Mouse (Mus musculus): ENCODE results near the gene Tpcn2. TPM values are rescaled to one million over a fixed set of nuclear protein-coding genes. Genes with fewer than 3 reads are reported as not detected.

Tpcn2 gene
- polyA plus RNA-seq, 1 experiment from 2014 or later, result 5.3 TPM

GRCm38 (mm10) chr7:145284293-145284692, 482 bp upstream of the Tpcn2 start:
- no peak for DNase-seq (ENCODE audit: low spot score)
- peak overlapping the region; percentile 75 for H3K4me2 ChIP-seq (replicated peaks; ENCODE audit: low read depth)
- peak; percentile 57 for ATAC-seq (ENCODE audit: low FRiP score, low TSS enrichment)
- TF ChIP-seq CTCF (IDR thresholded peaks at IDR 0.05; ENCODE audit: low read depth), result no peak
- no peak for TF ChIP-seq EP300 (optimal IDR thresholded peaks at IDR 0.05)
- H3K27me3 ChIP-seq (ENCODE audit: control insufficient read depth, insufficient read depth, low read length), result no peaks in the 10 kb centered on the region
- H3K4me1 ChIP-seq (replicated peaks; ENCODE audit: control insufficient read depth, insufficient read depth), result 0 out of 2 replicates have a peak, but pooled peaks cover 3% of the 10 kb centered on the region
- H3K4me3 ChIP-seq (ENCODE audit: low read depth, low read length), result peak overlapping the region; percentile 55; the same call in 1 of the 2 replicates
- H3K27ac ChIP-seq (replicated peaks), result peak overlapping the region; percentile 40; the same call in 1 of the 2 replicates
- H3K9me3 ChIP-seq (ENCODE audit: control insufficient read depth, low read length), result no peaks in the 10 kb centered on the region
- H3K36me3 ChIP-seq (ENCODE audit: control insufficient read depth, insufficient read depth, low read length), result no peaks in the 10 kb centered on the region; the same call in 1 of the 2 replicates
- no peak overlapping the region for H3K9ac ChIP-seq (ENCODE audit: low read length)
- WGBS, result 16% methylated on average over 3 of the region's 3 CpGs

- TF ChIP-seq CTCF (IDR thresholded peaks at IDR 0.05; ENCODE audit: low read depth), result no peak
- TF ChIP-seq EP300 (optimal IDR thresholded peaks at IDR 0.05), result no peak
- Histone ChIP-seq H3K4me3 (ENCODE audit: low read depth, low read length) (peak overlapping the region; percentile 55), H3K27me3 (ENCODE audit: control insufficient read depth, insufficient read depth, low read length) (no peaks in the 10 kb centered on the region), H3K9ac (ENCODE audit: low read length) (peak overlapping the region; percentile 67), H3K9me3 (ENCODE audit: control insufficient read depth, low read length) (no peaks in the 10 kb centered on the region), H3K36me3 (ENCODE audit: control insufficient read depth, insufficient read depth, low read length) (peaks cover 7% of the 10 kb centered on the region), H3K4me2 (replicated peaks; ENCODE audit: low read depth) (peak overlapping the region; percentile 75), H3K27ac (replicated peaks) (peak overlapping the region; percentile 49), H3K4me1 (replicated peaks; ENCODE audit: control insufficient read depth, insufficient read depth) (0 out of 2 replicates have a peak, but pooled peaks cover 3% of the 10 kb centered on the region)
- ATAC-seq (ENCODE audit: low FRiP score, low TSS enrichment) (peak; percentile 16; the same call in 1 of the 2 replicates), DNase-seq (ENCODE audit: low spot score) (no peak)
- 56% methylated on average over 4 of the region's 4 CpGs for WGBS
Observed at GRCm38 (mm10) chr7:145283041-145283440, 770 bp downstream of the Tpcn2 start.

GRCm38 (mm10) chr7:145281396-145281795, 2.4 kb downstream of the Tpcn2 start:
- Histone ChIP-seq H3K27ac (replicated peaks) (no peak overlapping the region), H3K9me3 (ENCODE audit: control insufficient read depth, low read length) (no peaks in the 10 kb centered on the region), H3K4me1 (replicated peaks; ENCODE audit: control insufficient read depth, insufficient read depth) (0 out of 2 replicates have a peak, but pooled peaks cover 3% of the 10 kb centered on the region), H3K27me3 (ENCODE audit: control insufficient read depth, insufficient read depth, low read length) (no peaks in the 10 kb centered on the region), H3K4me3 (ENCODE audit: low read depth, low read length) (no peak overlapping the region), H3K9ac (ENCODE audit: low read length) (no peak overlapping the region), H3K4me2 (replicated peaks; ENCODE audit: low read depth) (no peak overlapping the region), H3K36me3 (ENCODE audit: control insufficient read depth, insufficient read depth, low read length) (peaks cover 7% of the 10 kb centered on the region)
- no peak for DNase-seq (ENCODE audit: low spot score)
- ATAC-seq (ENCODE audit: low FRiP score, low TSS enrichment), result no peak
- WGBS, result 71% methylated on average over 4 of the region's 4 CpGs
- TF ChIP-seq EP300 (optimal IDR thresholded peaks at IDR 0.05) (no peak), CTCF (IDR thresholded peaks at IDR 0.05; ENCODE audit: low read depth) (no peak)

GRCm38 (mm10) chr7:145275488-145275887, 8.3 kb downstream of the Tpcn2 start:
- Histone ChIP-seq H3K27ac (replicated peaks) (no peak overlapping the region), H3K27me3 (ENCODE audit: control insufficient read depth, insufficient read depth, low read length) (no peaks in the 10 kb centered on the region), H3K36me3 (ENCODE audit: control insufficient read depth, insufficient read depth, low read length) (peaks cover 14% of the 10 kb centered on the region), H3K9me3 (ENCODE audit: control insufficient read depth, low read length) (no peaks in the 10 kb centered on the region), H3K4me1 (replicated peaks; ENCODE audit: control insufficient read depth, insufficient read depth) (no peaks in the 10 kb centered on the region), H3K4me2 (replicated peaks; ENCODE audit: low read depth) (no peak overlapping the region), H3K4me3 (ENCODE audit: low read depth, low read length) (no peak overlapping the region), H3K9ac (ENCODE audit: low read length) (no peak overlapping the region)
- TF ChIP-seq CTCF (IDR thresholded peaks at IDR 0.05; ENCODE audit: low read depth), result no peak
- DNase-seq (ENCODE audit: low spot score) (no peak), ATAC-seq (ENCODE audit: low FRiP score, low TSS enrichment) (no peak)
- 74% methylated on average over 3 of the region's 3 CpGs for WGBS

- H3K9ac ChIP-seq (ENCODE audit: low read length), result no peak overlapping the region
- peaks cover 15% of the 10 kb centered on the region; the same call in 1 of the 2 replicates for H3K36me3 ChIP-seq (ENCODE audit: control insufficient read depth, insufficient read depth, low read length)
- WGBS, result 92% methylated on average over 5 of the region's 5 CpGs
- TF ChIP-seq CTCF (IDR thresholded peaks at IDR 0.05; ENCODE audit: low read depth) (no peak), EP300 (optimal IDR thresholded peaks at IDR 0.05) (no peak)
- H3K27ac ChIP-seq (replicated peaks), result no peak overlapping the region
- DNase-seq (ENCODE audit: low spot score) (no peak), ATAC-seq (ENCODE audit: low FRiP score, low TSS enrichment) (no peak)
- no peak overlapping the region for H3K4me2 ChIP-seq (replicated peaks; ENCODE audit: low read depth)
- no peaks in the 10 kb centered on the region for H3K4me1 ChIP-seq (replicated peaks; ENCODE audit: control insufficient read depth, insufficient read depth)
- no peak overlapping the region for H3K4me3 ChIP-seq (ENCODE audit: low read depth, low read length)
- no peaks in the 10 kb centered on the region for H3K9me3 ChIP-seq (ENCODE audit: control insufficient read depth, low read length)
- H3K27me3 ChIP-seq (ENCODE audit: control insufficient read depth, insufficient read depth, low read length), result no peaks in the 10 kb centered on the region
Observed at GRCm38 (mm10) chr7:145270955-145271354, 12.9 kb downstream of the Tpcn2 start.

- WGBS, result 63% methylated on average over 7 of the region's 7 CpGs
- Histone ChIP-seq H3K4me2 (replicated peaks; ENCODE audit: low read depth) (no peak overlapping the region), H3K27me3 (ENCODE audit: control insufficient read depth, insufficient read depth, low read length) (no peaks in the 10 kb centered on the region), H3K4me1 (replicated peaks; ENCODE audit: control insufficient read depth, insufficient read depth) (no peaks in the 10 kb centered on the region), H3K9ac (ENCODE audit: low read length) (no peak overlapping the region), H3K9me3 (ENCODE audit: control insufficient read depth, low read length) (no peaks in the 10 kb centered on the region), H3K4me3 (ENCODE audit: low read depth, low read length) (no peak overlapping the region), H3K27ac (replicated peaks) (no peak overlapping the region), H3K36me3 (ENCODE audit: control insufficient read depth, insufficient read depth, low read length) (peaks cover 11% of the 10 kb centered on the region; the same call in 1 of the 2 replicates)
- peak; percentile 73 for ATAC-seq (ENCODE audit: low FRiP score, low TSS enrichment)
- TF ChIP-seq EP300 (optimal IDR thresholded peaks at IDR 0.05), result no peak
- TF ChIP-seq CTCF (IDR thresholded peaks at IDR 0.05; ENCODE audit: low read depth), result no peak
- peak; percentile 61 for DNase-seq (ENCODE audit: low spot score)
Observed at GRCm38 (mm10) chr7:145268890-145269289, 14.9 kb downstream of the Tpcn2 start.

Measured in stomach, postnatal 0 days (tissue).